Mouse (Mus musculus) natural killer cell, adult 2 months (primary cell): ENCODE measurements around the gene Dmrtc2.
A peak's percentile ranks its signal among the peaks of the same experiment; 100 is the strongest.
"Not testable (repeated sequence)": the region's sequence is repeated elsewhere in the genome, so short reads cannot be mapped to it uniquely, and the experiment has no call there.

Experiments
- DNase-seq, 2 experiments: peaks; one replicate each; pipeline ENCODE4 v3.0.0; 2022; ENCODE audit warnings: low spot score in 2 of 2

Dmrtc2 gene

DNA sequence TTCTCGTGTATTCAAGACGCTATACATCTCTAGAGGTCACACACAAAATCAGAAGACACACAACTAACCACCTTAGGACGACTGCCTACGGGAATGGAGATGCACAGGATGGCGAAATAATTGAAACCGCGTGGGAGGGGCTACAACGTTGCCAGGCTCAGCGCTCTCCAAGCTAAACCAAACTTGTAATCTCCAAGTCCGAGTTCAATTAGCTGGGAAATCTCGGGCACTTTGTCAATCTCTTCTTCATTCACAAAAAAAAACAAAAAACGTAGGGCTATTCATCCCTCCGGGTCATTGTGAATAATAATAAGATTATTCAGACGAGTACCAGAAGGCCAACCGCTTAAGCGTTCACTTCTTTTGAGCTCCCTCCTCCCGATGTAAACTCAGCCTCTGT, 777 bp upstream of the Dmrtc2 start:
- DNase-seq, result no peak

DNA sequence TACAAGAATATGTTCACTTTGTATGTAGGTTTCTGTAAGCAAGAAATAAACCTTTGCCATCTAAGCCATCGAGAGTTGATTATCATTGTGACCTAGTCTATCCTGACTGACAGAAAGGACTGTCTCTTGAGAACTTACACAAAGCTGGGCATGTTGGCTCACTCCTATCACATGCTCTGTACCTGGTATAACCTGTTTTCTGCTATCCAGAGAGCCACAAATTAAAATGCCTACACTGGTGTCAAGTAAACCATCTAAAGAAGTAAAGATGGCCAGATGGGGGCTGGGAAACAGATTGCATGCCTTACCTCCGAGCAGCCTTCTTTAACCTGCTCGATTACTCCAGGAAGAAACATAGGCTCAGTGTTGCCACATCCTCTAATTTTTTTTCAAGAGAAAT, 7.7 kb downstream of the Dmrtc2 start:
- no peak for DNase-seq

DNA sequence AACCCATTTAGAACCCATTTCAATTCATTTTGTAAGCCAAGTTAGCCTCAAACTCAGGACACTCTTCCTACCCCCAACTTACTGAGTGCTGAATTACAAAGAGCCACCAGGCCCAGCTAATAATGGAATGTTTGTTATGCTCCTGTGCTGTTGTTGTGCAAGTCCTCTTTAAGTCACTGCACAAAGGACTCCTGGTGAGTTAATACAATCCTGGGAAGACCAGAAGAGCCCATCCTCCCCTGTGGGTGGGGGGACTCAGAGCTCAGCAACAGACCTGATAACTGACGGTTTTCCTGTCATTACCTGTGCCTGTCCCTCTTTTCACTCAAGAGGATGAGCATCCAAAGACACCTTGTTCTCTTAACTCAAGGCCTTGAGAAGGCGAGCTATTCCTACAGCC, 9.8 kb downstream of the Dmrtc2 start:
- DNase-seq, result no peak

DNA sequence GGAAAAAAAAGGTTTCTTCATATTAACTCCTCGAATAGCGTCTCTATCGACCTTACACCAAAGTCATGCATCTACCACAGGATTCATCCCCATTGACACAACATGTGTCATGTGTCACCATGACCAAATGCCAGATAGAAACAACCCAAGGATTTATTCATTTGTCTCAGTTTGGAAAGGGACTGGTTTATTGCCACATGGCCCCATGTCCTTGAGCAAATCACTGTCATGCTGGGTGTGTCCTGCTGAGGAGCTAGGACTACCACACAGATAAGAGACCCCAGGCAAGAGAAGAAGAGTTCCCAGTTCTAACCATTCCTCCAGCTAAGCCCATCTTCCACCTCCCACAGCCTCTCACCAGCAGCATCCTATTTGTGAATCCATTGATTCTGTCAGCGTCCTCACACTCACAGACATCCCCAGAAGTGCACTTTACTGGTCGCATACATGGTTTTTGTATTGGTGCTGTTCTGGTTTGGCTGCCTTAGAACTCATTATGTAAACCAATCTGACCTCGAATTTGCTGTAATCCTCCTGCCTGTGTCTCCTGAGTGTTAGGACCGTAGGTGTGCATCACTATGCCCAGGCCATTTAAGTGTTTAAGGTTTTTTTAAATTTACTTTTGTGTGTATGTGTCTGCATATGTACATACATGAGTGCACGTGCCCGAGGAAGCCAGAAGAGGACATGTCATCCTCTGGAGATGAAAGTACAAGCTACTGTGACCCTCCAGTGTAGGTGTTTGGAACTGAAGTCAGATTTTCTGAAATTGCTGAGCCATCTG, 12.8 kb downstream of the Dmrtc2 start:
- DNase-seq, result no peak

DNA sequence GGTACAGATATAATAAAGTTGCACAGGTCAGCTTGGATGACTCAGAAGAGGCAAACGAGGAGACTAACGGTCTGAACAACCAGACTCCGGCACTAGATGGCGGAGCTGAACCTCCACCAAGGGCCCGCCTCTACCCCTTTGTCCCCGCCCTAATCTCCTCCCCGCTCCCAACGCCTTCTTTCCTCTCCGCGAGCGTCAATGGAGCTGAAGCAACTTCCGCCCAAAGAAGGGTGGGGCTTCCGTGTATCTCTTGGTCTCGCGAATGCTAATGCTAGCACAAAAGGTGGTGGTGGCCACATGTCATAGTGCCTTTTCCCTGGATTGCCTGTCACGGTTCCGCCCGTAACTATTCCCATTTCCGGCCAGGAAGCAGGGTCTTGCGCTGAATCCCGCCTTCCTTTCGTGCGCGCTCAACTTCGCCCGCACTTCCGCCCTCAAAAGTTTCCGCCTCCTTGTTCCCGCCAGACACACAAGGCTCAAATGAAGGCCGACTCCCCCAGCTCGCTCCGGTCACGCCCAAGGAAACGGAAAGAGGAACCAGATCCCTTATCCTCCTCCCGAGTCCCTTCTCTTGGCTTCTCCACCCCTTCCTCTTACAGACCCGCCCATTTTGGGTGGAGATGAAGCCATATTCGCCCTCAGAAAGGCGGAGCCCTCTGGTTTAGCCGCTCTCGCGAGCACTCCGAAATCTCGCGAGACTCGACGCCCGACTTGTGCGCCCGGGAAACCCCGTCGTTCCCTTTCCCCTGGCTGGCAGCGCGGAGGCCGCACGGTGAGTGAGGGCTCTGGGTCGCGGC, 14.2 kb downstream of the Dmrtc2 start, which contains the start of gene Rps19:
TSS of gene Rps19 (plus strand) at position 476 of the 797 bp plus-strand sequence.
- DNase-seq, result peak; percentile 98

DNA sequence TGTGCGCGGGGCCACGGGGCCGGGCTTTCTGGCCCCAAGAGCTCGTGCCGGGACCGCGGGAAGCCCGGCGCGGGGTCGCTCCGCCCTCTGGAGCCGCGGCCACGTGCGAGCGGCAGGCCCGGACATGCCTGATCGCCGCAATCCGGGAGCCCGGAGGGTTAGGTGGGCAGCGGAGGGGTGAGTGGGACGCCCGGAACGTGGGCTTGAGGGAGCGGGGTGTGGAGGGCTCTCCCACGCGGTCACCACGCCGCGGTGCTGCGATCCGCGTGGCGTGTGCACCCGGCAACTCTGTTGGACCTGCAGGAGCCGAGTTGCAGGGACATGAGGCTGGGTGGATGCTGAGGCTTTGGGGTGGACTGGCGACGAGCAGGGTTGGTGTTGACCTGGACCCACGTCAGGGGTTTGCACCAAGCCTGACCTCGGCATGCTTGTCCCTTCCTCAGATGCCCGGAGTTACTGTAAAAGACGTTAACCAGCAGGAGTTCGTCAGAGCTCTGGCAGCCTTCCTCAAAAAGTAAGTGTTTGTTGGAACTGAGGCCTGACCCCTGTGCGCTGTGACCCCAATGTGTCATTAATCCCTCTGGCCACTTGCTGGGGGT, 14.9 kb downstream of the Dmrtc2 start:
- no peak for DNase-seq

DNA sequence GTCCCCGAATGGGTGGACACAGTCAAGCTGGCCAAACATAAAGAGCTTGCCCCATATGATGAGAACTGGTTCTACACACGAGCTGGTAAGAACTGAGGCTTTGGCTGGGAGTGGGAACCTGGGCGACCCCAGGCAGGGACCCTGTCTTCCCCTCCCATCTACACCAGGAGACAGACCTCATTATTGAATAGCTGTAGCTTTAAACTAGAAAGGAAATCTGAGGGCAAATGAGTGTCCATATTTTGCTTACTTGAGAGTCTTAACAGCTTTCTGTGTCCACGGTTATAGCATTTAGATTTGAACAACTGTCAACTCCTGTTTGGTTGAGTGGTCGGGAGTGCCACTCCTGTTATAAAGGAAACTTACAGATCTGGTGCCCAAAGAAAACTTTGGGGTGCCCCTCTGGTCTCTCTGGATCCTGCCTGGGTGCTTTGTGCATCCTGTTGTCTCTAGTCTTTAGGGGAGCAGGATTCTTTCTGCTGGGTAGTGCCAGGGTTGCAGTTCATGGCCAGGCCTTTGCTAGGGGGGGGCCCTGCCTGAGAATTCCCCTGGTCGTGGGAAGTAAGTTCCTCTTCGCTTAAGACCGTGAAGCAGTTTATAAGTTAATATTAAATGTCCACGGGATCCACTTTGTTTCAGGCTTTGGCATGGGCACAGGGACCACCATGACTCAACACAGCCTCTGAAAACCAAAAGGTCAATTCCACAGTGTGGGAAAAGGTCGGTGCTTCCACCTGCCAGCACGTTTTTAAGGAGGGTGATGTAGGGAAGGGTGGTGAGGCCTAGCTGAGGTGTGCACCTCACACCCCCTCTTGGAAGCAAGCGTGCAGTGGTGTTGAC, 15.8 kb downstream of the Dmrtc2 start:
- DNase-seq, result no peak

DNA sequence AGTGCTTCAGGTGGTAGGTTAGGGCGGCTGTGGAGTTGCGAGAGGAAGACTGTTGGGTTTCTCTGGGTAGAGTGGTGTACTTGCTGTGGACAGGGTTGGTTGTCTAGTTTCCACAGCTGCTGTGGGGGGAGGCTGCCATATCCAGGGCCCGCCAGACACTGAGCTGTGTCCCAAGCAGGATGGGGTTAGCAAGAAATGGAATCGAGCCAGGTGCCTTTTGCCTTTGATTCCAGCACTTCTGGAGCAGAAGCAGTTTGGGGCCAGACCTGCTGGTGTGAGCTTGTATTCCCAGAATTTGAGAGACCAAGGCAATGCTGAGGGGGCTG, 16.4 kb downstream of the Dmrtc2 start:
- no peak for DNase-seq

DNA sequence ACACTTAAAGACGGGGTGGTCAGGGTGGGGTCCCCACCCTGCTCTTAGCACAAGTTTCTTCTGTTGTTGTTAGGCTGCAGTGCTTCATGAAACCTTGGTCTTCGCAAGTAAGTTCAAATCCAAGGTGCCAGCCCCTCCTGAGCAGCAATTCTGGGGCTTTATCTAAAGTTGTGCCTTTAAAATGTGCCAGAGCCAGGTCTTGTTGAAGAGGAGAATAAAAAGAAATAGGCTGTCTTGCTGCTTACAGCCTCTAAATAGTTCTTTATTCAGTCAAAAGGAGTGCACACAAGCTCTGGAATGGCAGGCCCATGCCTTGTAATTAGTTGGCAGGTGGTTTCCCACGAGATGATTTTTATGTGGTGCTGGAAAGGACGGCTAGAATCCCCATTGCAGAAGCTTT, 17.2 kb downstream of the Dmrtc2 start:
- no peak for DNase-seq

DNA sequence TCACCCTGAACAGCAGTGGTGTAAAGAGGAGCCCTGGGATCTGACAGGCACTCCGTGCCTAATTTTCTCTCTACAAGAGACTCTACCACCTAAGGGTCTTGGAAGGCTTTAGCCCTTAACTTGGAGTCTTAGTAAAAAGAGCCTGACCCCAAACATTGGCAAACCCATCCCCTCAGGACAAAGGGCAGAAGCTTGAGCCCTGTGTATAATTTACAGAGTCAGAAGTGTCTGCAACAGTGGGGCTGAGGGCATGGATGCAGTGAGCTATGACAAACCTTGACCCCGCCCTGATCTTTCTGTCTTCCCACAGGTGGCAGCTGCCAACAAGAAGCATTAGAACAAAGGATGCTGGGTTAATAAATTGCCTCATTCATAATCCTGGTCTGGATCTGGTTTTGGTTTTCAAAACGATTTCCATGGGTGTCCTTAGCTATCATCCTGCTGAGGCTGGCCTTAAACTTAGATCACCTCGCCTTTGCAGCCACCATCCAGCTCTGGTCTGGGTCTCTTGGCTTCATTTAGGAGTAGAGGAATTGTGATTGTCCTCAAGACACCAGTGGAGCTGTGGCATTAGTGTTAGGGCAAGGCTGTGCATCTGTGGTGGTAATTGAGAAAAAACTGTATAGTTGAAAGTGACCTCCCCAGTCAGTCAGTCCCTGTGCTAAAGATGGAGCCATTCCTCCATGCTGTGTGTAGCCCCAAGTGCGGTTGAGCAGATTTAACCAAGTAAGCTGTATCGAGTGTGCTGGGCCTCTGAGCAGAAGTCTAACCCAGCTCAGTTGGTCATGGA, 19.8 kb downstream of the Dmrtc2 start:
- DNase-seq, result no peak

DNA sequence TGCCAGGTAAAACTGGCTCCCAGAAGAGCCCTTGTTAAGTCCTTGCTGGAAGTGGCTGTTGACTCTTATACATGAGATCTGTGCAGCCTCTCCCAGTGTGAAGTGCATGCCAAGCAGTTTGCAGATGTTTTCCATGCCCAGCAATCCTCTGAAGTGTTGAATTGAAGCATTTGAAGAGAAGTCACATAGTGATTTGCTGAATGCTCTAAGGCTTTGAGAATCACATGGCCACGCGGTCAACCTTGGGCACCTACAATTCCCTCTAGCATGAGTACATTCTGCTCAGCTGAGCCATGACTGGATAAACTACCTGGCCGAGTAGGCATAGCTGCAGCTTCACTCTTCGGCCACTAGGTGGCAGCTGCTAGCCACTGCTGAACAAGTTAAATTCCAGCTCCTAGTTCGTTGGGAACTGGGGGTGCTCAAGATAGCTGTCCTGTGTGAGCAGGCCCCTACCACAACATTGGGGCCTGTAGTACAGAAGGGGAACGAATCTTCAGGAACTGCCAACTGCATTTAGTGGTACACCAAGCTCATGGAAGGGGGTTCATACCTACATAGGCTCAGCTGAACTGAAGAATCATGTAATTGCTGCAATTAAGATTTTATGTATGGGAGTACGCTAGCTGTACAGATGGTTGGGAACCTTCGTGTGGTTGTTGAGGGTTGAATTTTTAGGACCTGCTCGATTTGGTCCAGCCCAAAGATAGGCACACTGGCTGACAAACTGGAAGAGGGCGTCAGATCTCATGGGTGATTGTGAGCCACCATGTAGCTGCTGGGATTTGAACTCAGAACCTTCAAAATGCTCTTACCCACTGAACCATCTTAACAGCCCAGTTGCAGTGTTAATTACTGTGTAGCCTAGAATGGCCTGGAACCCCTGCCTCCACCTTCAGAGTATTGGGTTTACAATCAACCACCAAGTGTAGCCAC, 20.7 kb downstream of the Dmrtc2 start:
- peak; percentile 52 to 74 for DNase-seq

DNA sequence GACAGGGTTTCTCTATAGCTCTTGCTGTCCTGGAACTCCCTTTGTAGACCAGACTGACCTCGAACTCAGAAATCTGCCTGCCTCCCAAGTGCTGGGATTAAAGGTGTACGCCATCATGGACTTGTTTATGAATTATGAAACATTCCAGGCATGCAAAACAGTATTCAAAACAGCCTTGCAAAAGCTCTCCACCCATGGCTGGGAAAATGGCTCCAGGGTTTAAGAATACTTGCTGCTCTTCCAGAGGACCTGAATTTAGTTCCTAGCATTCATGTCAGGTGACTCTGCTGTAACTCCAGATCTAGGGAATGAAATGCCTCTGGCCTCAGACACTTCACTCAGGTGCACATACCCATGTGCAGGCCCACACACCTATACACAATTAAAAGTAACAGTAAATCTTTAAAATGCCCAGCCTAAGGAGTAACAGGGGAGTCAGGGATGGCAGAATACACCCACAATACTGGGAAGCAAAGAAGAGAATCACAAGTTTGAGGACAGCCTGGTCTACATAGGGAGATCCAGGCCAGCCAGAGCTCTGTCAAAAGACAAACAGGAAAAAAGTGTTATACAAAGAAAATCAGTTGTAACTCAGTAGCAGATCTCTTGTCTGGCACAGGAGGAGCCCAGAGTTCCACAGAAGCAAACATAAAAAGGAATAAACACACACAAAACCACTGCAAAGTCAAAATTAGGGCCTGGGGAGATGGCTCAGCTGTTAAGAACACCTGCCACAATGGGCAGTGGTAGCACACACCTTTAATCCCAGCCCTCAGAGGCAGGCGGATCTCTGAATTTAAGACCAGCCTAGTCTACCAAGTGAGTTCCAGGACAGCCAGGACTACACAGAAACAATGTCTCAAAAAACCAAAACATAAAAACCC, 21.6 kb downstream of the Dmrtc2 start:
- no peak for DNase-seq

DNA sequence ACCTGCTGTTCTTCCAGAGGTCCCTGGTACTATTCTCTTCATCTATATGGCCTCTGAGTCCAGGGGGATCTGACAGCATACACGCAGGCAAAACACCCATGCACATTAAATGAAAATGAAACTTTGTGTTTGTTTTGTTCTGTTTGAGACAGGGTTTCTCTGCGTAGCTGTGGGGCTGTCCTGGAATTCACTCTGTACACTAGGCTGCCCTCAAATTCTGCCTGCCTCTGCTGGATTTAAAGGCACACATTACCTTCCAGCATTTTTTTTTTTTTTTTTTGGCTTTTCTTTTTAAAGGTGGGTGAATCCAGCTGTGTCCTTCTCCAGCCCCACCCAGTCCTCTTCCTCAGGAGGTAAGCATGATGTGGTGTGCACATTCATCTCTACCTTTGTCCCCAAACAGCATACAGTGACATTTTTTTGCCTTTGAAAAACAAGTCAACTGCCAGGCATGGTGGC, 22.3 kb downstream of the Dmrtc2 start:
- no peak for DNase-seq

DNA sequence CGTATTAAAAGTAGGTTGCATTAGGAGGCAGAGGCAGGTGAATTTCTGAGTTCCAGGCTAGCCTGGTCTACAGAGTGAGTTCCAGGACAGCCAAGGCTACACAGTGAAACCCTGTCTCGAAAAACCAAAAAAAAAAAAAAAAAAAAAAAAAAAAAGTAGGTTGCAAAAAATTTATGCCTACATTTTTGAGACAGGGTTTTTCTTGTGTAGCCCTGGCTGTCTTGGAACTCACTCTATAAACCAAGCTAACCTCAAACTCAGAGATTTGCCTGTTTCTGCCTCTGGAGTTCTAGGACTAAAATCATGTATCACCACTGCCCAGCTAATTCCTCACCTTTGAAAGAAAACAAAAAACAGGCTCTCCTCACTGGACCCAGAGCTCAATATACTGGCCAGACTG, 25.9 kb downstream of the Dmrtc2 start:
- not testable (repeated sequence) for DNase-seq

DNA sequence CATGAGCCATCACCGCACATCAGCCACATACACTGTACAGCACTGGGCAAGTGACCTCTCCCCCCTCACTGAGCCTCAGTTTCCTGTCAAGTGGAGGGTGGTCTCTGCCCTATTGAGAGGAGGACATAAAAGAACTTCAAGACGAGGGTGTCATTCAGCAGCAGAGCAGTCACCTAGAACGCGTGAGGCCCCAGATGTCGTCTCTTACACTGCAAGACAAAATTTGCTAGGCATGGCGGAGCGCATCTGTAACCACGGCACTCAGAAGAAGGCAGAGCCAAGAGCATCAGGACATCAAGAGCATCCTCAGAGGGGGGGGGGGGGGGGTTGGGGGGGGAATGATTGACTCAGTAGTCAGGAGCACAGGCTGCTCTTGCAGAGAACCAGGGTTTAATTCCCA, 26.4 kb downstream of the Dmrtc2 start:
- peak in 1 of 2 experiments; percentile 43 for DNase-seq

DNA sequence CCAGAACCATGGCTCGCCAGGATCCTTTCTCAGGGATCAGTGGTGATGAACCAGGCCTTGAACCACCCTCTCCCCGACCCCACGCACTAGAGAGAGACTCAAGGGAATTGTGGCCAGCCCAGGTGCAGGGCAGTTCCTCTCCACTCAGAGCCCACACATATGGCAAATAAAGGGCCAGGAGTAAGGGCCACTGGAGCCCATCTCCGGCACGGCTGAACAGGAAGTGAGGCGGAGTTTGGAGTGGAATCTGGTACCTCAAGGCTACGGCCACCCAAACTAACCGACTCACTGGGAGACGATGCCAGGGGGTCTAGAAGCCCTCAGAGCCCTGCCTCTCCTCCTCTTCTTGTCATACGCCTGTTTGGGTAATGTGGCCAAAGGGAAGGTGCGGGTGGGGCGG, 27.4 kb downstream of the Dmrtc2 start, which contains the start of gene Cd79a:
TSS of gene Cd79a (plus strand) at position 158 of the 400 bp plus-strand sequence.
- peak in 1 of 2 experiments; percentile 86 for DNase-seq

DNA sequence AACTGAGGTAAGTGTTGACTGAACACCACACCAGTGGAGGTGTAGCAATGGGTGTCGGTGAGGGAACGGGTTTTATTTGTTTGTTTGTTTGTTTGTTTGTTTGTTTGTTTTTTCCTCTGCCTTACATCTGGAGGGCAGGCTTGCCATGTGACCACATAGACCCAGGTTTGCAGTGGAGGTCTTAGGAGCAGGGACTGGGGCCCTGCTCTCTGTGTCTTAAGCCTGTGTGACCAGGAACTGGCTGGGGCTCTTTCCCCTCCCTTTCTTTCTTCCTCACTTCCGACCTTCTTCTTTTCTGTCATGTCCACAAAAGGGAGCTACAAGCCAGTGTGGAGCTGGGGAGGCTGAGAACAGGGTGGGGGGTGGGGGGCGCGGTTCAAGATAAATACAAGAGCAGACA, 28.1 kb downstream of the Dmrtc2 start:
- DNase-seq, result no peak

DNA sequence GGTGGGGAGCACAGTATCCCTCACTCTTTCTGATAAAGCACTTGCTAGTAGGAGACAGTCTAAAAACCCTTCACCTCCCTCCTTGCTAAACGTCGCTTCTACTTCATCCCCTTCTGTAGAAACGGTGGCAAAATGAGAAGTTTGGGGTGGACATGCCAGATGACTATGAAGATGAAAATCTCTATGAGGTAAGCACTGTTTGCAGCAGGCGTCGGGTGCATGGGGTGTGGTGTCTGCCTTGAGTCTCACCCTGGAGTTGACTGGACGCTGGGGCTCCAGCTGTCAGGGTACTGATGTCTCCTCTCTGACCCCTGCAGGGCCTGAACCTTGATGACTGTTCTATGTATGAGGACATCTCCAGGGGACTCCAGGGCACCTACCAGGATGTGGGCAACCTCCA, 31.3 kb downstream of the Dmrtc2 start:
- peak in 1 of 2 experiments; percentile 35 for DNase-seq

DNA sequence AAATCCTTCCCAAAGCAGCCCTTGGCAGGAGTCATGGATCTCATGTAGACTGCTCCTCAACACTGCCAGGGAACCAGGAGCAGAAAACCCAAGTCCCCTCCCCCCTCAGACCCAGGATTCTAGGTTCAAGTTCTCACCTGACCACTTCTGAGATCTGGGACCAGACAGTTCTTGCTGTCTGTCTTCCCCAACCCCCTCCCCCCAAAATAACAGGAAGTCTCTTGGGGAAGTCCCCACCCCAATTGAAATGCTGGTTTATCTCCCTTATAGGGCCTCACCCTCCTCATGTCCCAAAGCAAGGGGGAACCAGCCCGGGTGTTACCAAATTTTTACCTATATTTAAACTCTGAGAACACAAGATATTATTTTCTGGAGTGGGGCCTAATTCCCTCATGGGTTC, 32.0 kb downstream of the Dmrtc2 start:
- peak; percentile 51 to 69 for DNase-seq
